Mouse (Mus musculus) lung, postnatal 14 days (tissue): Measurements from ENCODE around the gene Dnah5.

Experiments
- DNase-seq: peaks from one replicate; pipeline ENCODE4 v3.0.0; 2021

Dnah5 gene

DNA sequence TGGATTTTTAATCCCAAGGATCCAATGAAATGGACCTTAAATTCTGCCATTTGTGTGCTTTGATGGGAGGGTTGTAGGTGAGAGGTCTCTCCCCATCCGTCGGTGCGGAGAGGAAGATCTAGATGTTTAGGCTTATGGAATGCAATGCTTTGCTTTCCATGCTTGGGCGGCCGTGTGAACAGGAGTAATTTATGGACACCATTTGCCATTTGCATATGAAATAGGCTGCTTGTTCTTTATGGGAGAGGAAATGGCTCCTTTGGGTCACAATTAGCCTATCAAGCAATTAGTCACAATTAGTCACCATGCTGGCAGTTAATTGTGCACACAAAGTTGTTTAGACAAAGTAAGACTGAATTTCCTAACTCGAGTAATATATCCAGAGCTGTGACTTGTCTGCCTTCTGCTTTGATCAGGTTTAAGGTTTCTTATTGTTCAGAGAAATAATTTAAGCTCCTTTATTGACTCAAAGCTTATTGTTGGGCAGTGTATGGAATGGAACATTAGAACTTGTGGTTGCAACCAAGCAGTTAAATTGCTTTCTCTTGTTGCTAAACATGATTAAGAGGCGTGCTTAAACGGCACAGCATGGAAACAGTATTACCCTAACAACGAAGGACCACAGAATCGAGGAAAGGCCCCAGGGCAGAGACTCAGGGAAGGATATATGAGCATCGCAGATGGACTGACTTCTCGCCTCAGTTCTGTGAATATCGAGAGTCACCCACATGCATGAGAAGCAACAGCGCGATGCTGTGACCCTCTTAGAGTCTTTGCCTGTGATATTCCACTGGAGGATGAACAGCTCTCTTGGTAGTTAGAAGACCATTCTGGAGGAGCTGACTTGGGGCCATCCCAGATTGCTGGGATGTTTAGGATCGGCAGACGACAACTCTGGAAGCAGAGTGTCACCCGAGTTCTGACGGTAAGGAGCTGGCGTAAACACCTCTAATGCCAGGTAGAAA is at the start of gene Dnah5:
Gene Dnah5 (plus strand): TSS at position 642 of the 965 bp plus-strand sequence.
- no peak for DNase-seq

- DNase-seq: peak; percentile 2
Observed at GRCm38 (mm10) chr15:28154822-28155501, 48.6 kb upstream of the Dnah5 start.

- DNase-seq: peak; percentile 71
Observed at GRCm38 (mm10) chr15:28158771-28159489, 44.6 kb upstream of the Dnah5 start.

DNA sequence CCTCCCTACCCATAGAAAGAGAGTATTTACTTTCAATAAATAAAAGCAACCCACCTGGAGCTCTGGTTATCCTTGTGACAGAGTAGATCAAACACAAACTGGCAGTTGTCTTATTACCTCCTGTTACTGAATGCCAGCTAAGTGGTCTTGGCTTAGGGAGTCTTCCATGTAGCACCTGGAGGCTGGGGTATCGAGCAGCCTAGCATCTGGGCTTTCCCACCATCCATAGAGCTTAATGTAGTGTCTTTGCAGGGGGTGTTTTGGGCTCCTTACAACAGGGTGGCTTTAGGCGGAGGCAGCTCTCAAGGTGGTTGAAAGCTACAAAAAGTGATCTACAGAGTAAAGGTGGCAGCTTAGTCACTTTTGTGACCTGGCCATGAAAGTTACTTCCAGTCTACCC is 41.3 kb upstream of the Dnah5 start:
- DNase-seq: no peak

DNA sequence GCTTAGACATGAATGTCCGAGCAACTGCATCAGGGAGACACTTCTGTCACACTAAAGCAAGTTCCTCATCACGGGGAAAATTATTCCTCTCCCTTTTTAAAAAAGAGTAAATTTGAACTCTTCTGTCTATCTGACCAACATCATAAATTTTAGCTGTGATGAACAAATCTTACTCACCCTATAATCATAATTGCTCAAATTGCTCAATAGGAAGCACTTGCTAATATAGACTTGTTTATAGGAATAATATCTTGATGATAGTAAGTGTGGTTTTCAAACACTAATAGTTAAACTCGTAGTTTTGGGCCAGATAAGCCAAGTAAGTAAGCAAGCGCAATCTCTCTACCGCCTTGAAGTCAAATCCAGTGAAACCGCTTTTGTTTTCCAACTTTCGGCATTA is 38.3 kb upstream of the Dnah5 start:
- DNase-seq: no peak

GRCm38 (mm10) chr15:28166090-28166489 is 37.5 kb upstream of the Dnah5 start:
- DNase-seq: no peak

DNA sequence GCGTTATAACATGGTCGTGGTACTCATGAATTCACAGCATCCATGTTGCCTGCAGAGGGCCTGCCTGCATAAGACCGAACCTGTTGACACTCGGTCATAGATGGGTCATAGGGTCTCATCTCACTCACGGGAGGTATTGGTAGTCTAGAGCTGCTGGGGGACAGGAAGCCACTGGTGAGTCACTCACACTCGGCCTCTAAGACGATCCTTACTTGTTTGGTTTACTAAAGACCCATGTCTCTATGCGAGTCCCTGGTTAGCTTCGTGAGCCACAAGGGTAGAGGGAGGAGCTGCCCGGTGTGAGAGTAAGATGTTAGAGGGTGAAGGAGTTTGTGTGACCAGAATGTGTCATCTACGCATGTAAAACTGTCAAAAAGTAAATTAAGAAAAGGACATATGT is 24.6 kb upstream of the Dnah5 start:
- DNase-seq: no peak

GRCm38 (mm10) chr15:28179556-28179955 is 24.0 kb upstream of the Dnah5 start:
- DNase-seq: no peak

GRCm38 (mm10) chr15:28181862-28182261 is 21.7 kb upstream of the Dnah5 start:
- peak; percentile 81 for DNase-seq

DNA sequence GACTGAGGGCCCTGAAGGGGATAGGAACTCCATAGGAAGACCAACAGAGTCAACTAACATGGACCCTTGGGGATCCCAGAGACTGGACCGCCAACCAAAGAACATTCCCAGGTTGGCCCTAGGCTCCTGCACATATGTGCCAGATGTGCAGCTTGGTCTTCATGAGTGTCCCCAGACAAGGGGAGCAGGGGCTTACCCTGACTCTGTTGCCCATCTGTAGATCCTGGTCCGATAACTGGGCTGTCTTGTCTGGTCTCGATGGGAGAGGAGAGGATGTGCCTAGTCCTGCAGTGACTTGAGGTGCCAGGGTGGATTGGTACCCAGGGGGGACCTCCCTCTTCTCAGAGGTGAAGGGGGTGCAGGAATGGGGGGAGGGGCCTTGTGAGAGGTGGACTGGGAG is 21.0 kb upstream of the Dnah5 start:
- DNase-seq: no peak

DNA sequence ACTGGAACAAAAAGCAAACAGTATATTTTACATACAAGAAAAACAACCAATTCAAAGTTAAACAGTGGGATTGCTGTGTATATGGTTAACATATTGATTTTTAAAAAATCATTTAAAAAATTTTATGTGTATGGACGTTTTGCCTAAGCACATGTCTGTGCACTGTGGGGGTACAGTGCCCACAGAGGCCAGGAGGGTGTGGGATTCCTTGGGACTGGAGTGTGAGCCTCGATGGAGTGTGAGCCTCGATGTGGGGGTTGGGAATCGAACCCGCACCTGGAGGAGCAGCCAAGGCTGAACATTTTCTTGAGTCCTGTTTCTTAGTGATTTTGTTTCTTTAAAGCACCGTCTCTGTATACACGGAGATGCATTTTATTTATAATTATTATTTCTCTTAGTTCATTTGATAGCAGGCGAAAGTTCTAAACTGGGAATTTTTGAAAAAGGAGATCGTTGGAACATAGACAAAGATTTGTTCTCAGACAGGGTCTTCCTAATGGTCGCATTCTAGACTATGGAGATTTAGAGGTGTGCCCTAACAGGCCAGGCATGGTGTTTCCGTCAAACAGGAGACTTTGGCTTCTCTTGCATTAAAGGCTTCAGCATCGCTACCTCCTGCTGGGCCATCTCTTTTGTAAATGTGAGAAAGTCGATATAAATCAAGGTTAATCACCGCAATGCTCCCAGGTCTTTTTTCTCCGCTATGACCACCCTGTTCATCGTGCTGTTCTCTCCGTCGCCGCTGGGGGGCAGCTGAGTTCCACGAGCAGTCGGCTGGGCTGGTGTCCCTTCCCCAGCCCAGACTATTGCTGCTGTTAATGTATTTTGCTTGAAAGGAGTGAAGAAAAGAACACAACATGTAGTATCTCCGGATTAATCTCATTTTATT is 15.8 kb upstream of the Dnah5 start:
- DNase-seq: peak; percentile 76

DNA sequence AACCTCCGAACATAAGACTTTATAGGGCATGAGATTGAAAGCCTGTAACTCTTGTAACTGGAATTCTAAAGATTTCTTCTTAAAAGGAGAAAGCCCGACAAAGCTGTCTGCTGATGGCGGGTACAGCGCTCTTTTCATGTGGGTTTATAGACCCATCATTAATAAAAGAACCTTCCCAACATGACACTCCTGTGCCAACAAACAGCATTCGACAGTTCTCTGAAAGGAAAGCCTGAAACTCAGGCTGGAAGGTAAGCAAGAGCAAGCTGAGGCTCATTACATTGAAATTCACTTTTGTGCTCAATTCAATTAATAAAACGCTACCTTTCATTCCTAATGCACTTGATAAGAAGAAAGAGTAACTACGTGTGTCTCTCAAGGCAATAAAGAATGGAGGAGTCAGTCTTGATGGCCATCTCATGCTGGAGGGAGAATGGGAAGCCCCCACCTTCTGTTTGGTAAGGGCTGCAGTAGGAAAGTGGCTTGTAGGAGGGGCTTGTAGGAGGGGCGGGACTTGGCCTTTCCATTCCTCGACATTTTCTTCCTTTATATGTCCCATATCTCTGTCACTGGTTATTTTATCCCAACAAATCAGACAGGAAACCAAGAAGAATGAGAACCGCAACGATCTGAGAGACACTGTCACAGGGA is 15.1 kb upstream of the Dnah5 start:
- no peak for DNase-seq

- DNase-seq: no peak
Observed at GRCm38 (mm10) chr15:28189668-28190067, 13.9 kb upstream of the Dnah5 start.

GRCm38 (mm10) chr15:28198609-28199008 is 4.9 kb upstream of the Dnah5 start:
- no peak for DNase-seq

GRCm38 (mm10) chr15:28204626-28205025 is 1.1 kb downstream of the Dnah5 start:
- no peak for DNase-seq

GRCm38 (mm10) chr15:28207545-28207944 is 4.0 kb downstream of the Dnah5 start:
- no peak for DNase-seq

DNA sequence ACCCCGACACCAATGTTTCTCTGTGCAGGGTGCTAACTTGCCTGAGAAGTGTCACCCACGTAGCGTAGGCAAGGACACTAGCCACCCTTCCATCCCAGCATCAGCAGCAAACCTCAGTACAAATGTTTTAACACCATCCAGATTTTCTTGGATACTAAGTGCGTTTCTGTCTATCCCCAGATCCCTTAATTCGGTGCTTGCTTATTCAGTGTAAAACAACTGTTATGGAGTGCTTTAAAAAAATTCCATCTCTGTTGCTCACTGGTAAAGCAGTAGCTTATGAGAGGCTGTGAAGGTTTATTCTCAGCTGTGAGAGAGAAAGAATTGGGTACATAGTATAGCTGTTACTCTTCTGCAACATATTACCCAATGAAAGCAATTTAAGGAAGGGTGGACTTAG is 9.5 kb downstream of the Dnah5 start:
- DNase-seq: no peak

DNA sequence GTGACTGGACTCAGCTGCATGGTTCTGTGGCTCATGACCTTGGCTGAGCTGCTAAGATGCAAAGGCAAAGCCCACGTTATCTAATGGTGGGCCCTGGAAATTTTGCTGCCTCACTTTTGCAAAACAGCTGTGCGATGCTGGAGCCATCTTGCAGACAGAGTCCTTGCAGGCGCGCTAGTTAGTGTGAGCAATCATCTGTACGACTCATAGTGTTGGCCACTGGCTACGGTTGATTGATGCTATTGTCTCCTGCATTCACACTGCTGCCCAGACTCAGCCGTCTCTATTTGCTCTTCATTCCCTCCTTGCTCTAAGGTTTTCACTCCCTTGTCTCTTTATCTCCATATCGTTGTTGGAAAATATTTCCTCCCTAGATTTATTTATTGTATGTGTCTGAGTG is 12.8 kb downstream of the Dnah5 start:
- no peak for DNase-seq

DNA sequence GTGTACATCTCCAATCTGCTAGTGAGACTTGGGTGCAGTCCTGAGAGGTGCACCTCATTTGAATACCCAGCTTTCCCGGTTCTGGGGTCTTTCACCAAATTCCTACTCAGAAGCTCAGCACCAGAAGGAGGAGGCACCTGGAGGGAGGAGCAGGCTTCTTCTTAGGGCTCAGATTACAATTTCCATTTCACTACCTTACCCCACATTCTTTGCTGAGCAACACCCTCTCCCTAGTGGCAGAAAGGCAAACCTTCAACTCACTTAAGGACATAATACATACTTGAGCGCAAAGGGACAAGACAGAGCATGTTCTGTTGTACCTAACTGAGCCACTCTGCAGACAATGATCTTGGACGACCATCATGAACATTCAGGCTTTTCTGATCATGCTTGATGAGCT is 23.8 kb downstream of the Dnah5 start:
- DNase-seq: no peak

- no peak for DNase-seq
Observed at GRCm38 (mm10) chr15:28260250-28260649, 56.7 kb downstream of the Dnah5 start.

DNA sequence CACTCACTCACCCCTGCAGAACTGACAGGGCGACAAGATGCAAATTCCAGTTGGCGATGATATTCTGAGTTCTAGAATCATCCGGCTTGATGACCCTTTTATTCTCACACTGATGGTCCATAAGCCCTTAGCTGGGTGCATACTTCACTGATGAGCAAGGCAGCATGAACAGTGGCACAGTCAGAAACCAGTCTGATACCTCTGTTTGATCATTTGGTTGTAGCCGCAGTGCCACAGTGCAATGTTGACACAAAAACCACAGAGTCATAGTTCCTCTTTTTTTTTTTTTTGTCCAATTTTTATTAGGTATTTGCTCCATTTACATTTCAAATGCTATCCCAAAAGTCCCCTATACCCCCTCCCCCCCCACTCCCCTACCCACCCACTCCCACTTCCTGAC is 95.9 kb downstream of the Dnah5 start:
- no peak for DNase-seq

DNA sequence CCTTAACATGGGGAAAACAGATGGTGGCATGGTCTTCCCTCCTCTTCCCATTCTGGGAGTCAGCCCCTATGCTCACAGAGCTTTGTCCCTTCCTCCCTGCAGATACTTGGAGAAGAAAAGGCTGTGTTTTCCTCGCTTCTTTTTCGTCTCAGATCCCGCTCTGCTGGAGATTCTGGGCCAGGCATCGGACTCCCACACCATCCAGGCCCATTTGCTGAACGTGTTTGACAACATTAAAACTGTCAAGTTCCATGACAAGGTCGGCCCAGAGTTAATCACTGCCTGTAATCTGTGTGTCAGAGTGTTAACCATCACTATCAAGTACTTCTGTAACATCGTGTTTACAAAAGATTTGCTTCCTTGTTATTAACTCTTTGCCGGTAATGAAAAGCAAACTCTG is 103.6 kb downstream of the Dnah5 start:
- no peak for DNase-seq
